Mouse (Mus musculus) erythroblast, embryonic 14.5 days (primary cell): ENCODE measurements around the gene Morf4l1.

ENCODE experiments used
- GATA1 ChIP-seq: IDR thresholded peaks from 2 replicates; pipeline ENCODE4 v1.6.1; 2012; ENCODE audit warnings: low read length, inconsistent platforms, mixed read lengths
- TAL1 ChIP-seq: IDR thresholded peaks from 3 replicates; pipeline ENCODE4 v1.6.1; 2012; ENCODE audit warnings: low read length, inconsistent platforms, mixed read lengths

- no peak for TF ChIP-seq TAL1
- no peak for TF ChIP-seq GATA1
These were observed 7.7 kb downstream of the Morf4l1 start for GRCm38 (mm10) chr9:90106915-90107314.
